Mouse (Mus musculus): ENCODE measurements around the gene H2-Eb2. TPM values are rescaled to one million over a fixed set of nuclear protein-coding genes. Genes with fewer than 3 reads are reported as not detected.
A peak's percentile ranks its signal among the peaks of the same experiment; 100 is the strongest.

The H2-Eb2 gene
- polyA plus RNA-seq, 1 experiment = not detected

GRCm38 (mm10) chr17:34345486-34345885 lies 20.0 kb downstream of the H2-Eb2 start:
- no peak overlapping the region for H3K27ac ChIP-seq (ENCODE audit: insufficient read depth, low read length)
- TF ChIP-seq CTCF (IDR thresholded peaks at IDR 0.05; ENCODE audit: extremely low read depth, insufficient read depth, low read length) (no peak), POLR2A (IDR thresholded peaks at IDR 0.05; ENCODE audit: extremely low read depth, insufficient read depth, low read length) (no peak)
- no peaks in the 10 kb centered on the region for H3K4me1 ChIP-seq (ENCODE audit: control insufficient read depth, insufficient read depth, low read length)
- no peak overlapping the region for H3K4me3 ChIP-seq (ENCODE audit: insufficient read depth, low read length)

- no peak overlapping the region for H3K4me3 ChIP-seq (ENCODE audit: insufficient read depth, low read length)
These were observed 20.6 kb downstream of the H2-Eb2 start for GRCm38 (mm10) chr17:34346041-34346440.

GRCm38 (mm10) chr17:34347606-34348308 lies 22.3 kb downstream of the H2-Eb2 start:
- H3K4me1 ChIP-seq (ENCODE audit: control insufficient read depth, insufficient read depth, low read length) = no peaks in the 10 kb centered on the region
- no peak overlapping the region for H3K27ac ChIP-seq (ENCODE audit: insufficient read depth, low read length)
- no peak for TF ChIP-seq CTCF (IDR thresholded peaks at IDR 0.05; ENCODE audit: extremely low read depth, insufficient read depth, low read length)
- no peak for TF ChIP-seq POLR2A (IDR thresholded peaks at IDR 0.05; ENCODE audit: extremely low read depth, insufficient read depth, low read length)
- no peak overlapping the region for H3K4me3 ChIP-seq (ENCODE audit: insufficient read depth, low read length)

More at GRCm38 (mm10) chr17:34346041-34346440, 20.6 kb downstream of the H2-Eb2 start:
- Histone ChIP-seq H3K27ac (ENCODE audit: insufficient read depth, low read length) (no peak overlapping the region), H3K4me1 (ENCODE audit: control insufficient read depth, insufficient read depth, low read length) (no peaks in the 10 kb centered on the region)
- TF ChIP-seq CTCF (IDR thresholded peaks at IDR 0.05; ENCODE audit: extremely low read depth, insufficient read depth, low read length) = no peak
- no peak for TF ChIP-seq POLR2A (IDR thresholded peaks at IDR 0.05; ENCODE audit: extremely low read depth, insufficient read depth, low read length)

- no peak overlapping the region for H3K27ac ChIP-seq (ENCODE audit: insufficient read depth, low read length)
- H3K4me3 ChIP-seq (ENCODE audit: insufficient read depth, low read length) = no peak overlapping the region
- TF ChIP-seq CTCF (IDR thresholded peaks at IDR 0.05; ENCODE audit: extremely low read depth, insufficient read depth, low read length) (peak; percentile 86), POLR2A (IDR thresholded peaks at IDR 0.05; ENCODE audit: extremely low read depth, insufficient read depth, low read length) (no peak)
- H3K4me1 ChIP-seq (ENCODE audit: control insufficient read depth, insufficient read depth, low read length) = no peaks in the 10 kb centered on the region
These were observed 24.0 kb downstream of the H2-Eb2 start for GRCm38 (mm10) chr17:34349429-34349828.

GRCm38 (mm10) chr17:34354539-34354938 lies 29.1 kb downstream of the H2-Eb2 start, which contains the start of gene Btnl2:
Gene Btnl2, plus strand, starts transcription at chr17:34354822.
- Histone ChIP-seq H3K4me3 (ENCODE audit: insufficient read depth, low read length) (no peak within 1 kb of the TSS), H3K4me1 (ENCODE audit: control insufficient read depth, insufficient read depth, low read length) (no peaks in the 10 kb centered on the region), H3K27ac (ENCODE audit: insufficient read depth, low read length) (no peak within 1 kb of the TSS)
- TF ChIP-seq POLR2A (IDR thresholded peaks at IDR 0.05; ENCODE audit: extremely low read depth, insufficient read depth, low read length) (no peak), CTCF (IDR thresholded peaks at IDR 0.05; ENCODE audit: extremely low read depth, insufficient read depth, low read length) (no peak)

- no peak for TF ChIP-seq POLR2A (IDR thresholded peaks at IDR 0.05; ENCODE audit: extremely low read depth, insufficient read depth, low read length)
- no peak for TF ChIP-seq CTCF (IDR thresholded peaks at IDR 0.05; ENCODE audit: extremely low read depth, insufficient read depth, low read length)
- Histone ChIP-seq H3K4me3 (ENCODE audit: insufficient read depth, low read length) (no peak overlapping the region), H3K27ac (ENCODE audit: insufficient read depth, low read length) (no peak overlapping the region)
These were observed 29.5 kb downstream of the H2-Eb2 start for GRCm38 (mm10) chr17:34354940-34355339.

GRCm38 (mm10) chr17:34362954-34363546 lies 37.6 kb downstream of the H2-Eb2 start:
- Histone ChIP-seq H3K4me3 (ENCODE audit: insufficient read depth, low read length) (no peak overlapping the region), H3K4me1 (ENCODE audit: control insufficient read depth, insufficient read depth, low read length) (no peaks in the 10 kb centered on the region), H3K27ac (ENCODE audit: insufficient read depth, low read length) (no peak overlapping the region)
- TF ChIP-seq POLR2A (IDR thresholded peaks at IDR 0.05; ENCODE audit: extremely low read depth, insufficient read depth, low read length) (no peak), CTCF (IDR thresholded peaks at IDR 0.05; ENCODE audit: extremely low read depth, insufficient read depth, low read length) (no peak)

More at GRCm38 (mm10) chr17:34354940-34355339, 29.5 kb downstream of the H2-Eb2 start:
- no peaks in the 10 kb centered on the region for H3K4me1 ChIP-seq (ENCODE audit: control insufficient read depth, insufficient read depth, low read length)

- no peak for TF ChIP-seq POLR2A (IDR thresholded peaks at IDR 0.05; ENCODE audit: extremely low read depth, insufficient read depth, low read length)
- no peak for TF ChIP-seq CTCF (IDR thresholded peaks at IDR 0.05; ENCODE audit: extremely low read depth, insufficient read depth, low read length)
- Histone ChIP-seq H3K4me3 (ENCODE audit: insufficient read depth, low read length) (no peak overlapping the region), H3K27ac (ENCODE audit: insufficient read depth, low read length) (no peak overlapping the region), H3K4me1 (ENCODE audit: control insufficient read depth, insufficient read depth, low read length) (no peaks in the 10 kb centered on the region)
These were observed 38.3 kb downstream of the H2-Eb2 start for GRCm38 (mm10) chr17:34363676-34364310.

- H3K4me1 ChIP-seq (ENCODE audit: control insufficient read depth, insufficient read depth, low read length) = no peaks in the 10 kb centered on the region
- no peak for TF ChIP-seq POLR2A (IDR thresholded peaks at IDR 0.05; ENCODE audit: extremely low read depth, insufficient read depth, low read length)
- no peak for TF ChIP-seq CTCF (IDR thresholded peaks at IDR 0.05; ENCODE audit: extremely low read depth, insufficient read depth, low read length)
These were observed 39.6 kb downstream of the H2-Eb2 start for GRCm38 (mm10) chr17:34365031-34365430.

More at GRCm38 (mm10) chr17:34365031-34365430, 39.6 kb downstream of the H2-Eb2 start:
- Histone ChIP-seq H3K27ac (ENCODE audit: insufficient read depth, low read length) (no peak overlapping the region), H3K4me3 (ENCODE audit: insufficient read depth, low read length) (no peak overlapping the region)
